Mouse (Mus musculus) brain, adult 2 months (tissue): ENCODE measurements around the gene Nfkbiz.

ENCODE experiments used
- DNase-seq: peaks from one replicate; pipeline ENCODE4 v3.0.0; 2011; ENCODE audit warnings: low read depth, low spot score

The Nfkbiz gene

DNA sequence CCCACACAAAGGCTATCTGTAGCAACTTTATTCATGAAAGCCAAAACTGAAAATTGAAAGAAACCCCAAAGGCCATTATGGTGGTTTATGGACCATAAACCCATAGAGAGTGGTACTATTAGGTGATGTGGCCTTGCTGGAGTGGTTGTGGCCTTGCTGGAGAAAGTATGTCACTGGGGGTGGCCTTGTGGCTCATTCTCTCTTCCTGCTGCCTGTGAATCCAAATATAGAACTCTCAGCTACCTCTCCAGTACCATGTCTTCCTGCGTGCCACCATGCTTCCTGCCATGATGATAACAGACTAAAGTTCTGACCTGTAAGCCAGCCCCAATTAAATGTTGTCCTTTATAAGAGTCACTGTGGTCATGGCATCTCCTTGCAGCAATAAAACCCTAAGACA, 33.9 kb downstream of the Nfkbiz start:
- no peak for DNase-seq

DNA sequence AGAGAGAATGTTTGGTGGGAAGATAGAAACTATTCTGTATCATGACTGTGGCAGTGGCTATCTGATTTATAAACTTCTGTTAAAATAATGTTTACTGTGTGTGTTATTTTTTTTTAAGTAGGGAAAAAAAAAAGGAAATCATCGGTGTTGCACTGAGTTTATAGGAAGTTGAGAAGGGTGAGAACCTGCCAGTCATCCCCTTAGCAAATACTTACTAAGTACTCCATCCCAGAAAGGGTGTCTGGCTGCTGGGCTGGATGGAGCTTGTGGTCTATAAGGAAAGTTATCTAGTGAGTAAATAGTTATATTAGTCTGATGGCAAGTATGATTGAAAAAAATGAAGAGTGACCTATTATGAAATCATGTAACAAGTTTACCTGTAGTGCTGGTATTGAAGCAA, 37.1 kb downstream of the Nfkbiz start:
- DNase-seq, result no peak

DNA sequence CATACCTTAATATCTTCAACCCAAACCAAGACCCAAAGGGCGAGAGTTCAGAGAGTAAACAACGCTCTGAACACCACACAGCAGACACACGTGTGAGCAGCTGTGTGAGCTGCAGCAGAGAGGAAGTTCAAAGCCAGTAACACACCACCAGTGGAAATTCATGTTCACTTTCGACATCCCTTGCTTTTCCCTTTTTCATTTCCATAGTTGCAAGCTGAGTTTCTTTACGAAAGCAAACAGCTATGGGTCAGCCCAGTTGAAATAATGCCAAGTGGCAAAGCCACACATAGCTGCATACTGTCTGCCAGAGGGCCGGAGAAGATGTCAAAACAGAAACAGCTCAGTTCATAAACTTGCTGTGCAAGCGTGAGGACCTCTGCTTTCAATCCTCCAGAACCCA, 39.9 kb downstream of the Nfkbiz start:
- no peak for DNase-seq

DNA sequence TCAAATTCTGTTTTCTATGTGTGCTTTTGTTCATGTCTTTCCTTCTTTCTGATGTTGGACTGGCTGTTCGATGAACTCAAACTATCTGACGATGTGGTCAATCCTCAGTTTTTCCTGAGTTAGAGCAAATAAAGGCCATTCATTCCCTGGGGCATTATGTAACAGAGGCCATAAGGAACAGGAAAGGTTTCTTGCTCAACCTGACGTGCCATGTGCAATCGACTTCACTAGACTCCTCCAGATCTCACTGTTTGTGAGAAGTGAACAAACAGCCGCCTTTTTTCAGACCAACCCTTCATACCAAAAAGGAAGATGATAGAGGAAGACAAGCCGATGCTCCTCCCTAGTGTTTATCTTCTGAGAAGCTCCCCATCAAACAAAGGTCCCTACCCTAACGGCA, 48.4 kb downstream of the Nfkbiz start:
- no peak for DNase-seq

DNA sequence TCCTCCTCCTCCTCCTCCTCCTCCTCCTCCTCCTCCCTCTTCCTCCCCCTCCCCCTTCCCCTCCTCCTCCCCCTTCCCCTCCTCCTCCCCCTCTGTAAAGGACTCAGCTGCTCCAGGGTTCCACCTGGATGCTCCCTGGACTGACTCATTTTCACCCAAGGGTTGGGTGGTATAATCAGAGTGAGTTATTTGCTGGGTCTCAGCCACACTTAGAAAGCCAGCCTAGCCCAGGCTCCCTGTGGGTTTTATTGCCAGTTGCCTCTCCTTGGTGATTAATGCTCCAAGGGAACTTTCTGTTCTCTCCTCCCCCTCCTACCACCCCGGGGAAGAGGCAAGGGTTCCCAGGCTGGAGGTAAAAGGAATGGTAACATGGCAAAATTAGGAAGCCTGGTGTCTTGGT, 49.4 kb downstream of the Nfkbiz start:
- DNase-seq, result peak; percentile 43

DNA sequence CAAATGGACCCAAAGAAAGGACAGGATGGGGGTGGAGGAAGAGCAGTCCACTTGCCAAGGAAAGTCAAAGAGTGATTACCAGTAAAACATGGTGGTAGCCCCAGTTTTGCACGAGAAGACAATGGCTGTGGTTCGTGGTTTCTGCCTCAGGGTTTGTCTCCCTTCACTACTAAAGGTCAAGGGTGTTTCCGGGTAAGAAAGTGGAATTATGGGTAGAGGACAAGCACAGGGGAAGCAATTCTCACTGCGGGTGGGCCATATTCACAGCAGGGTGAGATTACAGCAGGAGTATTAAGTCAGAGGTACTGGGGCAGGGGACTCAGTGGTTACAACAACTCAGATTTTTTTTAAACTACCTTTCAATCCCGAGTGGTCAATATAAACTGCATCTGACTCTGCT, 50.0 kb downstream of the Nfkbiz start:
- DNase-seq, result no peak

DNA sequence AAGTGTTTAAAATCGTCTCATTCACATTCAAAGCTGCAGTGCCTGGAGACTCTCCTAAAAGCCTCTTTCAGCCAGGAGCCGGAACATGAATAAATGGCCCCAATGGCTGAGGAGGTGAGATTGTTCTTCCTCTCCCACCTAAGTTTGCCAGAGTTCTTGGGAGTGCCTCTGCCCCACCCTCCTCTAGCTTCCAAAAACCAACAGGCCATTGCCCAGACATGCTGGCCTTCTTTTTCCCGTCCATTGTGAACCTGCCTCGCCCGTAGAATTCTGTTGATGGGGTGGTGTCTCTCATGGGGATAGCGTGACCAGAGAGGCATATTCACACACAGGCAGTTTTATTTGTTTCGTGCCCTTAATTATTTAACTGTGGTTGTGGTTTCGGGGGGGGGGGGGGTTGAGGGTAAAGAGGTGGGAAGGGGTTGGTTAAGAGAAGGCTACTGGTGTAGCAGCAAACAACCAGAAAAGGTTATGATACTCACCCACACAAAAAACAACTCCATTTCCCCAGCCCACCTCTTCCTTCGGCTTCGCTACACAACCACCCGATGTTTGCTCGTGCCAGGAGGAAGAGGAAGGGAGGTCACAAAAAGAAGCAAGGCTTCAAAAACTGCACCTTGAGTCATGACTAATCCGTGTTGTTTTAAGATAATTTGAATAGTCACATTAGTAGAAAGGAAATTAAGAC, 51.2 kb downstream of the Nfkbiz start:
- DNase-seq, result no peak

DNA sequence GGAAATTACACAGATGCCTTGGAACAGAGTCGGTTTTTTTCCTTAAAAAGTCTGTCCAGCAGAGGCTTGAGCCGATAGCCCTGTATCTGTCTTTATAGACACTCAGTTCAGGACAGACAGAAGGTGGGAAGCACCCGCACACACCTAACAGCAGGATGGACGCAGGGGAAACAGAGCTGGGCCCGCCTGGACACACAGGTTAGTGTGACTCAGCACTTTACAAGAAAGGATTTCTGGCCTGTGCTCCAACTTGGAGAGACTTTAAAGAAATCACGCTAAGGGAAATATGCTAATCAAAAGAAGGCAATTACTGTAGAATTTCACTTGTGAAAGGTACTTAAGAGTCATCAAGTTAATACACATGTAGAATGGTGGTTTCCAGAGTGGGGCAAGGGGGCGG, 54.3 kb downstream of the Nfkbiz start:
- no peak for DNase-seq

DNA sequence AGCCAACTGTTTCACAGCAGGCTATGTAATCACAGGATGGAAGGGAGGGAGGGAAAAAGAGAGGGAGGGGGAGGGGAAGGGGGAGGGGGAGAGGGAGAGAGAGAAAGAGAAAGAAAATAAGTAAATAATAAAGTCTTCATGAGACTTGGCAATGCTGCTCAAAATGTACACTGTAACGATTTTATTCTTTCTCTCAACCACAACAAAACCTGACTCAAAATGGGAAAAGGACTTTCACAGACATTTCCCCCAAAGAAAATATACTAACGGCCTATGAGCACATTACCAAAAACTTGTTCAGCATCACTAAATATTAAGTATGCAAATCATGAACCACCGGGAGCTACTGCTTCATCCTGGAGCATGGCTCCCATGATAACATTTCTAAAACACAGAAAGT, 54.8 kb downstream of the Nfkbiz start:
- DNase-seq, result no peak

DNA sequence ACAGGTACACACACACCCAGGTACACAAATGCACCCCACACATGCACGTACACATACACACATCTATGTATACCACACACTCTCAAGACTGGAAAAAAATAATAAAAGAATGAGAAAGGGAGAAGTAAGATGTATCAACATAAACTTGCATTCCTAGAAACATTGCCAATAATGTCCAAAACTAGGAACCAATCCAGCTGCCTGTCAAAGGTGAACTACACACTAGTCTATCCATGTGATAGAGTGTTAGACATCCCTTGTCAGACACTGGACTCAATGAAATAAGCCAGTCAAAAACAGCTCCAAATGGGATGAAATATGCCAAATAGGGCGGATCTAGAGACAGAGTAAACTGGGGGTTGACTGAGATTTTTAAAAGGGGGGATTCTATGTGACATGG, 55.8 kb downstream of the Nfkbiz start:
- DNase-seq, result no peak

DNA sequence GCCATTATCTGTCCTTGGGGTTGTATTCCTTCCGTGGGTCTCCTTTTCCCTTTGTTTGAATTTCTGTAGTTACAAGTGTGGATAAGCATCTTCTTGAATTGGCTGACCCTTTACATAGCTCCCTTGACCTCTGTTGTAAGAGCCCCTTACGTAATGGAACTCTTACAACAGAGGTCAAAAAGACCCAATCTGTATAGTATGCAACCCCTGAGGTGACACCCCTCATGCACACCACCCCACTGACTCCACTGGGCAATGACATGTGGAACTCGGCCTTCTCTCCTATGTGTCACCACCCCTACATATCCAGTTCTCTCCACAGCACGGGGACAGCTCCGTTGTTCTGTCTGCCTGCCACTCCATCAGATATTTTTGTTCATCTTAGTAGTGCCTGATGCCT, 56.9 kb downstream of the Nfkbiz start:
- no peak for DNase-seq

DNA sequence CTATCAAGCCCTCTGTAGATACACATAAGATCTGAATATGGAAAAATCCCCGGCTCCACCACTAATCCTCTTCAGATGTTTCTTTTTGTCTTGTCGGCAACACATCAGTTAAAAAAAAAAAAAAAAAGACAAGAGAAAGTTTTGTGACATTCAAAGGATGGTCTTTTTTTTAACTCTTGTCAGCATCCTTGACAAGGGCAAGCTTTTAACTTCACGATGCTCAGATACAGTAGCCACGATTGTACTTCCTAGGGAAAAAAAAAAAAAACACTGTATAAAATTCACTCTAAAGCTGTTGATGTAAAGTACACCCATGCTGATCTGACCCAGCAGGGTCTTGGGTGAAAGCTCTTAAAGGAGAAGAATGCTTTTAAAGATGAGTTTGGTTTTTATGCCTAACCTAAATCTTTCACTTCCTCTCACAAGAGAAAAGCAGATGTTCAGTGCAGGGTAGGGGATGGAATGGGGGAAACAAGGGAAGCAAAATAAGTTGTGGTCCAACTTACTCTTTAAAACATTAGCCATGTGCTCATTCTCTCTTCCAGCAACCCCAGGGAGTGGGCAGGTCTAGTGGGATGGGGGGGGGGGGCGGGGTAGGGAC, 57.6 kb downstream of the Nfkbiz start:
- DNase-seq, result no peak

DNA sequence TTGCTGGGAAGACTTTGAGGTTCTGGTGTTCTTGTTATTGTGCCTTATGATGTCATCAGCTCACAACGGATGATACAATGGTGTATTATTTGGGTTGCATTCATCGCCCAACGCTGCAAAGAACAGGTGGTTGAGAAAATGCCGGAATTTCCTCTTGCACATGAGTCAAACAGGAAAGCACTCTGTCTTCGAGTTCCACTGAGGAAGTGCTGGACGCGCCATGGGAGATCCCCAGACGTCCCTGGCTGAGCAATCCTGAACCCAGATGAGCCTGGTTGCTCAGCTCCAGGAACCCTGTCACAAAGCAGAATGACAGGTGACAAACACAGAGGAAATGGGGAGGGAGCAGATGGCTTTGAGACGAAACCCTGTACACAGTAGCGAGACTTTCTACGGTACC, 62.4 kb downstream of the Nfkbiz start:
- DNase-seq, result no peak

DNA sequence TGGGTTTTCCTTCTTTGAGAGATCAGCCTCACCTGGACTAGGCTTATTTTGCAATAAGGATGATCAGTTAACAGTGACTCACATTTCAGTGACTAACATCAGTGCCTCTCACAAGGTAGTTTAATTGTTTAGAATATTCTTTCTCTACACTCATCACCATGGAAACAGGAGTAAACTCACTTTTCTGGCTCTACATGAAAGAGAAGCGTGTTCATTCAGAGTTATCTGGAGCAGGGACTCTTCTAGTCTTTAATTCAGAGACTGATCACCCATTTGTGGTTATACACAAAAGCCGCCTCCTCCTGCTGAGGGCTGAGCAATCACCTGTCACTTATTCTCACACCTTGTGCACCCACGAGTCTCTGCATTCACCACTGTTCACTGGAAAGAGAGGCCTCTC, 68.5 kb downstream of the Nfkbiz start:
- DNase-seq, result peak; percentile 29
